Mouse (Mus musculus): ENCODE measurements around the gene Trappc1.
"Not testable (repeated sequence)": the region's sequence is repeated elsewhere in the genome, so short reads cannot be mapped to it uniquely, and the experiment has no call there.

The Trappc1 gene

GRCm38 (mm10) chr11:69323667-69324111 lies at the start of gene Trappc1, which contains the start of gene Cntrob:
Trappc1 (plus strand) TSS chr11:69323980.
Cntrob (minus strand) TSS chr11:69323775.
- peak; percentile 99 to 100 for DNase-seq (ENCODE audit: low spot score in 2 of 2)

- DNase-seq (ENCODE audit: low spot score in 2 of 2): no peak
Observed at GRCm38 (mm10) chr11:69275650-69276049, 48.1 kb upstream of the Trappc1 start.

GRCm38 (mm10) chr11:69276081-69276480 lies 47.7 kb upstream of the Trappc1 start:
- peak in 1 of 2 experiments; percentile 17 for DNase-seq (ENCODE audit: low spot score in 2 of 2)

GRCm38 (mm10) chr11:69277267-69277666 lies 46.5 kb upstream of the Trappc1 start:
- DNase-seq (ENCODE audit: low spot score in 2 of 2): no peak

- no peak for DNase-seq (ENCODE audit: low spot score in 2 of 2)
Observed at GRCm38 (mm10) chr11:69291111-69291510, 32.7 kb upstream of the Trappc1 start.

- DNase-seq (ENCODE audit: low spot score in 2 of 2): peak in 1 of 2 experiments; percentile 21
Observed at GRCm38 (mm10) chr11:69295286-69295685, 28.5 kb upstream of the Trappc1 start.

- DNase-seq (ENCODE audit: low spot score in 2 of 2): no peak
Observed at GRCm38 (mm10) chr11:69297799-69298198, 26.0 kb upstream of the Trappc1 start.

- DNase-seq (ENCODE audit: low spot score in 2 of 2): no peak
Observed at GRCm38 (mm10) chr11:69298231-69298630, 25.5 kb upstream of the Trappc1 start.

GRCm38 (mm10) chr11:69302817-69303216 lies 21.0 kb upstream of the Trappc1 start:
- no peak for DNase-seq (ENCODE audit: low spot score in 2 of 2)

- DNase-seq (ENCODE audit: low spot score in 2 of 2): no peak
Observed at GRCm38 (mm10) chr11:69305291-69305690, 18.5 kb upstream of the Trappc1 start.

- no peak for DNase-seq (ENCODE audit: low spot score in 2 of 2)
Observed at GRCm38 (mm10) chr11:69306039-69306438, 17.7 kb upstream of the Trappc1 start.

- peak in 1 of 2 experiments; percentile 21 for DNase-seq (ENCODE audit: low spot score in 2 of 2)
Observed at GRCm38 (mm10) chr11:69311266-69311665, 12.5 kb upstream of the Trappc1 start.

- DNase-seq (ENCODE audit: low spot score in 2 of 2): no peak
Observed at GRCm38 (mm10) chr11:69316361-69316760, 7.4 kb upstream of the Trappc1 start.

- DNase-seq (ENCODE audit: low spot score in 2 of 2): not testable (repeated sequence)
Observed at GRCm38 (mm10) chr11:69318000-69318399, 5.8 kb upstream of the Trappc1 start.

- DNase-seq (ENCODE audit: low spot score in 2 of 2): no peak
Observed at GRCm38 (mm10) chr11:69321580-69321979, 2.2 kb upstream of the Trappc1 start.

- no peak for DNase-seq (ENCODE audit: low spot score in 2 of 2)
Observed at GRCm38 (mm10) chr11:69322010-69322409, 1.8 kb upstream of the Trappc1 start.

- no peak for DNase-seq (ENCODE audit: low spot score in 2 of 2)
Observed at GRCm38 (mm10) chr11:69322693-69323471, 898 bp upstream of the Trappc1 start.

GRCm38 (mm10) chr11:69324749-69325148 lies 969 bp downstream of the Trappc1 start:
- no peak for DNase-seq (ENCODE audit: low spot score in 2 of 2)

- peak; percentile 84 to 89 for DNase-seq (ENCODE audit: low spot score in 2 of 2)
Observed at GRCm38 (mm10) chr11:69325628-69326407, 2.0 kb downstream of the Trappc1 start, which contains the start of gene Kcnab3. Kcnab3 (plus strand) TSS chr11:69326258.

GRCm38 (mm10) chr11:69326408-69327156 lies 2.8 kb downstream of the Trappc1 start:
- DNase-seq (ENCODE audit: low spot score in 2 of 2): peak in 1 of 2 experiments; percentile 16

GRCm38 (mm10) chr11:69327157-69327442 lies 3.3 kb downstream of the Trappc1 start:
- no peak for DNase-seq (ENCODE audit: low spot score in 2 of 2)

- DNase-seq (ENCODE audit: low spot score in 2 of 2): no peak
Observed at GRCm38 (mm10) chr11:69327648-69328047, 3.9 kb downstream of the Trappc1 start.

All from heart, adult 9 months (tissue).